Comparison of ENCODE assay signal across 30 mouse cellular contexts in genomic region chr19:10707087-10707875, GRCm38 (mm10). TPM values are rescaled to one million over a fixed set of nuclear protein-coding genes. Genes with fewer than 3 reads are reported as not detected.
DNase-seq lines count a peak whose midpoint lies in the region; ATAC-seq lines count a peak whose summit lies in the region.
"Had no signal": no experiment of that assay in that cellular context is flagged by ENCODE, and none has a peak within 500 bp of the region (broad histone marks: within the 10 kb centered on the region; RNA-seq: fewer than 3 reads in every experiment).

No protein-coding gene starts in this region.

- H3K4me3 ChIP-seq in forebrain, embryonic 13.5 days = no peak overlapping the region
- no peak overlapping the region for H3K4me3 ChIP-seq in forebrain, embryonic 10.5 days
- no peak overlapping the region for H3K4me3 ChIP-seq in limb, embryonic 13.5 days
- no peak overlapping the region for H3K4me3 ChIP-seq in limb, embryonic 10.5 days
- H3K4me3 ChIP-seq: embryonic facial prominence, embryonic 13.5 days; heart, embryonic 10.5 days; limb, embryonic 12.5 days; lung, embryonic 15.5 days; neural tube, embryonic 15.5 days had no signal

- H3K9ac ChIP-seq in forebrain, embryonic 13.5 days = no peak overlapping the region
- H3K9ac ChIP-seq in limb, embryonic 13.5 days = 0 out of 2 replicates have a peak overlapping the region, but pooled peaks have one; percentile 4
- H3K9ac ChIP-seq: embryonic facial prominence, embryonic 13.5 days; forebrain, postnatal 0 days; hindbrain, embryonic 14.5 days; limb, embryonic 12.5 days; lung, embryonic 15.5 days; neural tube, embryonic 15.5 days had no signal

- ATAC-seq in forebrain, embryonic 13.5 days = no peak
- no peak for ATAC-seq in limb, embryonic 13.5 days (ENCODE audit: low FRiP score, low read depth)
- ATAC-seq: CD4-positive, CD25-positive, alpha-beta regulatory T cell, adult 4 months; forebrain, postnatal 0 days; intestine, postnatal 0 days had no signal

- no peaks in the 10 kb centered on the region for H3K27me3 ChIP-seq in forebrain, embryonic 13.5 days
- H3K27me3 ChIP-seq in forebrain, embryonic 10.5 days (ENCODE audit: poor library complexity, severe bottlenecking) = no peaks in the 10 kb centered on the region
- H3K27me3 ChIP-seq in limb, embryonic 13.5 days = no peaks in the 10 kb centered on the region
- no peaks in the 10 kb centered on the region for H3K27me3 ChIP-seq in limb, embryonic 10.5 days (ENCODE audit: low read depth, poor library complexity, severe bottlenecking)
- H3K27me3 ChIP-seq: embryonic facial prominence, embryonic 13.5 days; limb, embryonic 12.5 days; lung, embryonic 15.5 days; neural tube, embryonic 15.5 days had no signal

- H3K27ac ChIP-seq in forebrain, embryonic 13.5 days = peak overlapping the region; percentile 8; the same call in 1 of the 2 replicates
- no peak overlapping the region for H3K27ac ChIP-seq in forebrain, embryonic 10.5 days
- H3K27ac ChIP-seq in limb, embryonic 13.5 days = no peak overlapping the region
- no peak overlapping the region for H3K27ac ChIP-seq in limb, embryonic 10.5 days
- H3K27ac ChIP-seq: embryonic facial prominence, embryonic 13.5 days; hindbrain, embryonic 14.5 days; limb, embryonic 12.5 days; lung, embryonic 15.5 days; neural tube, embryonic 15.5 days had no signal

- 74% methylated on average over 13 of the region's 13 CpGs for WGBS in forebrain, embryonic 13.5 days
- 84% methylated on average over 13 of the region's 13 CpGs for WGBS in forebrain, embryonic 10.5 days
- 80% methylated on average over 13 of the region's 13 CpGs for WGBS in limb, embryonic 13.5 days
- 86% methylated on average over 13 of the region's 13 CpGs for WGBS in limb, embryonic 10.5 days

- H3K4me1 ChIP-seq in forebrain, embryonic 13.5 days = peaks cover 39% of the 10 kb centered on the region
- H3K4me1 ChIP-seq in forebrain, embryonic 10.5 days = peaks cover 17% of the 10 kb centered on the region
- H3K4me1 ChIP-seq in limb, embryonic 13.5 days = peaks cover 24% of the 10 kb centered on the region
- H3K4me1 ChIP-seq in limb, embryonic 10.5 days = peaks cover 9% of the 10 kb centered on the region

- peak; percentile 58 to 66 for DNase-seq in cerebellum, adult 18-20 months
- no peak for DNase-seq in cerebellum, postnatal 10 days
- DNase-seq in forebrain, embryonic 10.5 days (ENCODE audit: extremely low spot score, low spot score) = no peak
- no peak for DNase-seq in limb, embryonic 10.5 days (ENCODE audit: low spot score)
- peak; percentile 44 to 56 for DNase-seq in cerebellum, postnatal 36 days
- DNase-seq: adrenal gland, postnatal 36 days; forebrain, postnatal 0 days; gastrocnemius, postnatal 14 days; heart, postnatal 10 days; kidney, adult 9 months; kidney, postnatal 10 days; lung, postnatal 36 days; midbrain, embryonic 14.5 days; retina, postnatal 1 day; right cerebral cortex, postnatal 14 days; thymus, postnatal 4 days had no signal

- no peak overlapping the region for H3K4me2 ChIP-seq in forebrain, embryonic 13.5 days
- H3K4me2 ChIP-seq in limb, embryonic 13.5 days (replicated peaks) = no peak overlapping the region
- H3K4me2 ChIP-seq: embryonic facial prominence, embryonic 13.5 days; hindbrain, embryonic 14.5 days; limb, embryonic 12.5 days; liver, embryonic 11.5 days; lung, embryonic 15.5 days; neural tube, embryonic 15.5 days had no signal

- H3K36me3 ChIP-seq in forebrain, embryonic 13.5 days (ENCODE audit: poor library complexity, severe bottlenecking) = peaks cover 49% of the 10 kb centered on the region
- H3K36me3 ChIP-seq in forebrain, embryonic 10.5 days (replicated peaks) = peaks cover 48% of the 10 kb centered on the region
- H3K36me3 ChIP-seq in limb, embryonic 13.5 days = peaks cover 48% of the 10 kb centered on the region
- peaks cover 59% of the 10 kb centered on the region for H3K36me3 ChIP-seq in limb, embryonic 10.5 days

- no peaks in the 10 kb centered on the region for H3K9me3 ChIP-seq in forebrain, embryonic 13.5 days (replicated peaks)
- no peaks in the 10 kb centered on the region for H3K9me3 ChIP-seq in forebrain, embryonic 10.5 days
- H3K9me3 ChIP-seq in limb, embryonic 13.5 days = no peaks in the 10 kb centered on the region
- H3K9me3 ChIP-seq in limb, embryonic 10.5 days (replicated peaks) = no peaks in the 10 kb centered on the region
- H3K9me3 ChIP-seq: embryonic facial prominence, embryonic 13.5 days; heart, embryonic 10.5 days; limb, embryonic 12.5 days; lung, embryonic 15.5 days; neural tube, embryonic 15.5 days had no signal

RNA-seq across cellular contexts. Expression of gene Vps37c, which starts 18.7 kb away (rescaled TPM):
- 32.1 and 33.3 TPM in 2 replicates for polyA plus RNA-seq in forebrain, embryonic 13.5 days (2015; fragmentation: Nextera tagmentation; extraction: Ambion mirVana)
- 33.5 and 36.1 TPM in 2 replicates for polyA plus RNA-seq in forebrain, embryonic 10.5 days (2016; fragmentation: Nextera tagmentation; extraction: Ambion mirVana)
- polyA plus RNA-seq in limb, embryonic 13.5 days (2015; fragmentation: Nextera tagmentation; extraction: Ambion mirVana) = 38.3 and 40.9 TPM in 2 replicates
- 34.3 and 37.7 TPM in 2 replicates for polyA plus RNA-seq in limb, embryonic 10.5 days (2016; fragmentation: Nextera tagmentation; extraction: Ambion mirVana)

RNA-seq across cellular contexts. Expression of gene Pga5, which starts 29.4 kb away (rescaled TPM):
- polyA plus RNA-seq in forebrain, embryonic 13.5 days (2015; fragmentation: Nextera tagmentation; extraction: Ambion mirVana) = not detected in 2 replicates
- not detected in 2 replicates for polyA plus RNA-seq in forebrain, embryonic 10.5 days (2016; fragmentation: Nextera tagmentation; extraction: Ambion mirVana)
- polyA plus RNA-seq in limb, embryonic 13.5 days (2015; fragmentation: Nextera tagmentation; extraction: Ambion mirVana) = 0.10 TPM in 1 of 2 replicates, not detected in the other
- polyA plus RNA-seq in limb, embryonic 10.5 days (2016; fragmentation: Nextera tagmentation; extraction: Ambion mirVana) = not detected in 2 replicates
- polyA plus RNA-seq: CD4-positive, CD25-positive, alpha-beta regulatory T cell, adult 4 months; embryonic facial prominence, embryonic 13.5 days; forebrain, embryonic 11.5 days; forebrain, postnatal 0 days; heart, embryonic 10.5 days; hindbrain, embryonic 14.5 days; limb, embryonic 12.5 days; liver, embryonic 11.5 days; lung, embryonic 15.5 days; midbrain, embryonic 14.5 days; neural tube, embryonic 15.5 days; small intestine, adult 2 months had no signal

RNA-seq across cellular contexts. Expression of gene Cd5, which starts 31.5 kb away (rescaled TPM):
- 0.26 TPM in 1 of 2 replicates, not detected in the other for polyA plus RNA-seq in forebrain, embryonic 13.5 days (2015; fragmentation: Nextera tagmentation; extraction: Ambion mirVana)
- not detected in 2 replicates for polyA plus RNA-seq in forebrain, embryonic 10.5 days (2016; fragmentation: Nextera tagmentation; extraction: Ambion mirVana)
- 0.08 and 0.19 TPM in 2 replicates for polyA plus RNA-seq in limb, embryonic 13.5 days (2015; fragmentation: Nextera tagmentation; extraction: Ambion mirVana)
- 0.06 and 0.26 TPM in 2 replicates for polyA plus RNA-seq in limb, embryonic 10.5 days (2016; fragmentation: Nextera tagmentation; extraction: Ambion mirVana)
- polyA plus RNA-seq: liver, embryonic 11.5 days; liver, embryonic 16.5 days had no signal

Comparison
In these comparisons a context has a peak if more than half of its experiments do, and no peak if none do; other contexts are left out.
1. DNase-seq: peak in cerebellum, adult 18-20 months (2 of 2) and cerebellum, postnatal 36 days (2 of 2); none in cerebellum, postnatal 10 days (0 of 2), forebrain, embryonic 10.5 days (single experiment) and limb, embryonic 10.5 days (single experiment).